Comparison of ENCODE assay signal across 31 mouse cellular contexts in genomic region chr6:87696544-87696943, GRCm38 (mm10). TPM values are rescaled to one million over a fixed set of nuclear protein-coding genes. Genes with fewer than 3 reads are reported as not detected.
A peak's percentile ranks its signal among the peaks of the same experiment; 100 is the strongest.
DNase-seq lines count a peak whose midpoint lies in the region; ATAC-seq and TF ChIP-seq lines count a peak whose summit lies in the region.
"Had no signal": no experiment of that assay in that cellular context is flagged by ENCODE, and none has a peak within 500 bp of the region (broad histone marks: within the 10 kb centered on the region; RNA-seq: fewer than 3 reads in every experiment).

No protein-coding gene starts in this region.

- no peak overlapping the region for H3K4me2 ChIP-seq in forebrain, embryonic 15.5 days (replicated peaks)
- H3K4me2 ChIP-seq in forebrain, embryonic 13.5 days = no peak overlapping the region
- H3K4me2 ChIP-seq in midbrain, postnatal 0 days (ENCODE audit: low read depth, low read length, poor library complexity, severe bottlenecking) = no peak overlapping the region
- H3K4me2 ChIP-seq in midbrain, embryonic 13.5 days (replicated peaks) = no peak overlapping the region
- H3K4me2 ChIP-seq: embryonic facial prominence, embryonic 12.5 days; embryonic facial prominence, embryonic 15.5 days; heart, embryonic 12.5 days; heart, embryonic 15.5 days; hindbrain, embryonic 14.5 days had no signal

- DNase-seq in heart, adult 11 months = peak; percentile 36
- no peak for DNase-seq in heart, postnatal 4 days
- DNase-seq in midbrain, postnatal 0 days (ENCODE audit: low spot score) = peak; percentile 15
- DNase-seq in telencephalon, adult 2 months (ENCODE audit: low read depth, low spot score) = peak; percentile 17
- no peak for DNase-seq in adrenal gland, adult 2 months
- DNase-seq: adrenal gland, postnatal 14 days; B cell, adult 2 months; cerebellum, adult 11 months; cerebellum, adult 2 months; cerebellum, adult 9-11 months; cerebellum, postnatal 25 days; gastrocnemius, adult 2 months; gastrocnemius, postnatal 14 days; heart, adult 18-20 months; heart, postnatal 10 days; heart, postnatal 36 days; kidney, adult 18-20 months had no signal

- peaks cover 3% of the 10 kb centered on the region; the same call in 1 of the 2 replicates for H3K9me3 ChIP-seq in forebrain, embryonic 15.5 days
- H3K9me3 ChIP-seq in forebrain, embryonic 13.5 days (replicated peaks) = peaks cover 3% of the 10 kb centered on the region; the same call in 1 of the 2 replicates
- H3K9me3 ChIP-seq in midbrain, postnatal 0 days (ENCODE audit: low read length) = no peaks in the 10 kb centered on the region
- no peaks in the 10 kb centered on the region for H3K9me3 ChIP-seq in midbrain, embryonic 13.5 days
- H3K9me3 ChIP-seq: embryonic facial prominence, embryonic 12.5 days; embryonic facial prominence, embryonic 15.5 days; heart, embryonic 15.5 days had no signal

- ATAC-seq in forebrain, embryonic 15.5 days (replicated peaks) = no peak; the same call in 1 of the 2 replicates
- ATAC-seq in forebrain, embryonic 13.5 days = no peak
- ATAC-seq in midbrain, postnatal 0 days (ENCODE audit: low FRiP score) = no peak
- ATAC-seq in midbrain, embryonic 13.5 days = no peak
- ATAC-seq: hindbrain, postnatal 0 days; inflammation-experienced regulatory T-cells, adult 6 months; intestine, embryonic 16.5 days; Patski had no signal

- H3K27ac ChIP-seq in forebrain, embryonic 15.5 days (replicated peaks) = 0 out of 2 replicates have a peak overlapping the region, but pooled peaks have one; percentile 19
- no peak overlapping the region for H3K27ac ChIP-seq in forebrain, embryonic 13.5 days
- H3K27ac ChIP-seq in midbrain, postnatal 0 days (ENCODE audit: low read depth, low read length) = no peak overlapping the region
- no peak overlapping the region for H3K27ac ChIP-seq in midbrain, embryonic 13.5 days
- H3K27ac ChIP-seq: embryonic facial prominence, embryonic 12.5 days; embryonic facial prominence, embryonic 15.5 days; gastrocnemius, adult 2 months; heart, embryonic 15.5 days; hindbrain, embryonic 14.5 days; hindbrain, postnatal 0 days had no signal

- TF ChIP-seq CTCF in midbrain, postnatal 0 days (IDR thresholded peaks at IDR 0.05) = no peak

- H3K4me1 ChIP-seq in forebrain, embryonic 15.5 days = no peaks in the 10 kb centered on the region
- H3K4me1 ChIP-seq in forebrain, embryonic 13.5 days = no peaks in the 10 kb centered on the region
- H3K4me1 ChIP-seq in midbrain, postnatal 0 days (ENCODE audit: insufficient read depth, low read length) = no peaks in the 10 kb centered on the region
- no peaks in the 10 kb centered on the region for H3K4me1 ChIP-seq in midbrain, embryonic 13.5 days (replicated peaks)
- H3K4me1 ChIP-seq: embryonic facial prominence, embryonic 15.5 days; heart, embryonic 12.5 days; heart, embryonic 15.5 days had no signal

- no peaks in the 10 kb centered on the region for H3K27me3 ChIP-seq in forebrain, embryonic 15.5 days
- no peaks in the 10 kb centered on the region for H3K27me3 ChIP-seq in forebrain, embryonic 13.5 days
- no peaks in the 10 kb centered on the region for H3K27me3 ChIP-seq in midbrain, postnatal 0 days (ENCODE audit: insufficient read depth, low read length)
- H3K27me3 ChIP-seq in midbrain, embryonic 13.5 days = no peaks in the 10 kb centered on the region
- H3K27me3 ChIP-seq: embryonic facial prominence, embryonic 12.5 days; embryonic facial prominence, embryonic 15.5 days; heart, embryonic 15.5 days had no signal

- no peak overlapping the region for H3K4me3 ChIP-seq in forebrain, embryonic 15.5 days
- no peak overlapping the region for H3K4me3 ChIP-seq in forebrain, embryonic 13.5 days
- no peak overlapping the region for H3K4me3 ChIP-seq in midbrain, postnatal 0 days (ENCODE audit: low read depth, low read length)
- H3K4me3 ChIP-seq in midbrain, embryonic 13.5 days (replicated peaks) = no peak overlapping the region
- H3K4me3 ChIP-seq: embryonic facial prominence, embryonic 12.5 days; embryonic facial prominence, embryonic 15.5 days; gastrocnemius, adult 2 months; heart, embryonic 12.5 days; heart, embryonic 15.5 days had no signal

- no peak overlapping the region for H3K9ac ChIP-seq in forebrain, embryonic 15.5 days (replicated peaks)
- no peak overlapping the region for H3K9ac ChIP-seq in forebrain, embryonic 13.5 days
- H3K9ac ChIP-seq in midbrain, postnatal 0 days (replicated peaks; ENCODE audit: low read length, poor library complexity, severe bottlenecking) = no peak overlapping the region
- no peak overlapping the region for H3K9ac ChIP-seq in midbrain, embryonic 13.5 days (replicated peaks)
- H3K9ac ChIP-seq: embryonic facial prominence, embryonic 12.5 days; embryonic facial prominence, embryonic 15.5 days; heart, embryonic 12.5 days; heart, embryonic 15.5 days; hindbrain, embryonic 14.5 days had no signal

- H3K36me3 ChIP-seq in forebrain, embryonic 15.5 days = no peaks in the 10 kb centered on the region
- no peaks in the 10 kb centered on the region for H3K36me3 ChIP-seq in forebrain, embryonic 13.5 days (ENCODE audit: poor library complexity, severe bottlenecking)
- no peaks in the 10 kb centered on the region for H3K36me3 ChIP-seq in midbrain, postnatal 0 days (ENCODE audit: insufficient read depth, low read length)
- H3K36me3 ChIP-seq in midbrain, embryonic 13.5 days = no peaks in the 10 kb centered on the region
- H3K36me3 ChIP-seq: embryonic facial prominence, embryonic 12.5 days; embryonic facial prominence, embryonic 15.5 days; G1E; heart, embryonic 12.5 days; heart, embryonic 15.5 days had no signal

- 67% methylated on average over 4 of the region's 4 CpGs for WGBS in forebrain, embryonic 15.5 days
- 85% methylated on average over 4 of the region's 4 CpGs for WGBS in forebrain, embryonic 13.5 days
- WGBS in midbrain, postnatal 0 days = 61% methylated on average over 4 of the region's 4 CpGs
- WGBS in midbrain, embryonic 13.5 days = 88% methylated on average over 4 of the region's 4 CpGs

RNA-seq across cellular contexts. Expression of gene Aplf, which starts 24.6 kb away (rescaled TPM):
- polyA plus RNA-seq in forebrain, embryonic 15.5 days (2015; fragmentation: Nextera tagmentation; extraction: Ambion mirVana) = 12.9 and 13.9 TPM in 2 replicates
- 12.7 and 12.9 TPM in 2 replicates for polyA plus RNA-seq in forebrain, embryonic 13.5 days (2015; fragmentation: Nextera tagmentation; extraction: Ambion mirVana)
- total RNA-seq in heart, postnatal 4 days (2021) = 1 to 10 TPM; 2.7 to 3.1 TPM
- 4.2 and 5.5 TPM in 2 replicates for total RNA-seq in midbrain, postnatal 0 days (2014; rRNA removed)
- 4.4 and 5.0 TPM in 2 replicates for polyA plus RNA-seq in midbrain, postnatal 0 days (2015; fragmentation: Nextera tagmentation; extraction: Ambion mirVana)
- 8.9 and 10.7 TPM in 2 replicates for polyA plus RNA-seq in midbrain, embryonic 13.5 days (2015; fragmentation: Nextera tagmentation; extraction: Ambion mirVana)
- 1 to 10 TPM; 5.5 to 7.4 TPM for total RNA-seq in adrenal gland, adult 2 months (2021)
- 2.5 and 3.7 TPM in 2 replicates for polyA plus RNA-seq in adrenal gland, adult 2 months (2012; rRNA removed)

RNA-seq across cellular contexts. Expression of gene Efcc1, which starts 34.1 kb away (rescaled TPM):
- polyA plus RNA-seq in forebrain, embryonic 15.5 days (2015; fragmentation: Nextera tagmentation; extraction: Ambion mirVana) = 2.0 TPM in 2 replicates
- 0.96 and 1.1 TPM in 2 replicates for polyA plus RNA-seq in forebrain, embryonic 13.5 days (2015; fragmentation: Nextera tagmentation; extraction: Ambion mirVana)
- 1 to 10 TPM; 1.5 to 2.4 TPM for total RNA-seq in heart, postnatal 4 days (2021)
- 6.6 and 15.8 TPM in 2 replicates for total RNA-seq in midbrain, postnatal 0 days (2014; rRNA removed)
- 8.7 and 11.2 TPM in 2 replicates for polyA plus RNA-seq in midbrain, postnatal 0 days (2015; fragmentation: Nextera tagmentation; extraction: Ambion mirVana)
- polyA plus RNA-seq in midbrain, embryonic 13.5 days (2015; fragmentation: Nextera tagmentation; extraction: Ambion mirVana) = 3.2 and 4.2 TPM in 2 replicates
- total RNA-seq in adrenal gland, adult 2 months (2021) = 1 to 10 TPM in 1 of 2 experiments, under 1 TPM in 1; 0.63 to 1.1 TPM
- polyA plus RNA-seq in adrenal gland, adult 2 months (2012; rRNA removed) = 1.1 and 1.4 TPM in 2 replicates
- total RNA-seq: CH12.LX had no signal
- polyA plus RNA-seq: G1E had no signal

Comparison
In these comparisons a context has a peak if more than half of its experiments do, and no peak if none do; other contexts are left out.
1. DNase-seq: peak in heart, adult 11 months (single experiment), midbrain, postnatal 0 days (single experiment) and telencephalon, adult 2 months (single experiment); none in heart, postnatal 4 days (single experiment) and adrenal gland, adult 2 months (single experiment).